Mouse (Mus musculus) frontal cortex, postnatal 36 days (tissue): Measurements from ENCODE around the gene Taf12.
"Not testable (repeated sequence)": the region's sequence is repeated elsewhere in the genome, so short reads cannot be mapped to it uniquely, and the experiment has no call there.

Experiments
- DNase-seq, 2 experiments: peaks; one replicate each; pipeline ENCODE4 v3.0.0; 2022; ENCODE audit warnings: low spot score in 2 of 2

Taf12 gene

DNA sequence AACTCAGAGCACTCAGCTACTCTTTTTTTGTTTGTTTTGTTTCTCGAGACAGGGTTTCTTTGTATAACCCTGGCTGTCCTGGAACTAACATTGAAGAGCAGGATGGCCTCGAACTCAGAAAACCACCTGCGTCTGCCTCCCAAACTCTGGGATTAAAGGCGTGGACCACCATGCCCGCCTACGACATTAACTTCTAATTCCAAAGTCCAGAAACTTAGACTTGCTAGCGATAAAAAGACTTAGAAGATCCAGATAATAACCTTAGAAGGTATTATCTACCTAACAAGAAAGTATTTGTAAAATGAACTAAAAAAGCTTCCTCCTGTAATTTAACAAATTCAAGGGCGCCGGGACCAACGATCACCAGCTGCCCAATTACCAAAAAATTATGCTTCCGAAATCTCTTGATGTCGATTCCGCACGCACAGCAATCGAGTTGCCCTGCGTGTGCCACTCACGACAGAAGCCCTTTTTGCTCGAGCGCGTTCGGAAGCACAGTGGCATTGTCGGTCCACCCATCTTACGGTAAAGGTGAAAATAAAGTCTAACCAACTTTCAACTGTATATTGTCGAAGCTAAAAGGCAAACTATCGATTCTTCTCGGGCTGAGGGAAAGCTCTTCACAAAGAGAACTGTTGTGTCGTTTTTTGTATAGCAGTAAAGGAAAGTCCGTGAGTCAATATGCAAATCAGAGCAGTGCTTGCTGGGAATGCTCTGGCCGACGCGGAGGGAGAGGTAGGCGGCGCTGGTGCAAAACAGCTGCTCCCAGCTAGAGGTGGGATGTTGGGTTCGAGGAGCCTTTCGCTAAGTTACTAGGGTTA is 4.2 kb upstream of the Taf12 start:
- peak; percentile 82 to 87 for DNase-seq

GRCm38 (mm10) chr4:132273166-132273565 is 1.0 kb upstream of the Taf12 start:
- no peak for DNase-seq

- no peak for DNase-seq
Observed at GRCm38 (mm10) chr4:132275949-132276348, 1.8 kb downstream of the Taf12 start.

DNA sequence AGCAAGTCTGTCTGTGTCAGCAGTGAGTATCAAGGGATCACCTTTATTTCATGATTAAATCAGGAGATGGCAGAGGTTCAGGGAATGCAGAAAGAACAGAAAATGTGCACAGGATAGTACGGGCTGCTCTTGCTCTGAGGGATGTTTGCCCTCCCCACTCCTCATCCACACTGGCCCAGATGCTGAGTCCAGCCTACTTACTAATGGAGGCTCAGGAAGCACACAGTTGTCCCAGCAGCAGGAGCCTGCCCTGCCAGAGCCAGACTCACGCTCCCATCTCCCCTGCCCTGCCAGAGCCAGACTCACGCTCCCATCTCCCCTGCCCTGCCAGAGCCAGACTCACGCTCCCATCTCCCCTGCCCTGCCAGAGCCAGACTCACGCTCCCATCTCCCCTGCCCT is 14.7 kb downstream of the Taf12 start:
- DNase-seq = not testable (repeated sequence)

GRCm38 (mm10) chr4:132291056-132291455 is 16.9 kb downstream of the Taf12 start:
- no peak for DNase-seq

DNA sequence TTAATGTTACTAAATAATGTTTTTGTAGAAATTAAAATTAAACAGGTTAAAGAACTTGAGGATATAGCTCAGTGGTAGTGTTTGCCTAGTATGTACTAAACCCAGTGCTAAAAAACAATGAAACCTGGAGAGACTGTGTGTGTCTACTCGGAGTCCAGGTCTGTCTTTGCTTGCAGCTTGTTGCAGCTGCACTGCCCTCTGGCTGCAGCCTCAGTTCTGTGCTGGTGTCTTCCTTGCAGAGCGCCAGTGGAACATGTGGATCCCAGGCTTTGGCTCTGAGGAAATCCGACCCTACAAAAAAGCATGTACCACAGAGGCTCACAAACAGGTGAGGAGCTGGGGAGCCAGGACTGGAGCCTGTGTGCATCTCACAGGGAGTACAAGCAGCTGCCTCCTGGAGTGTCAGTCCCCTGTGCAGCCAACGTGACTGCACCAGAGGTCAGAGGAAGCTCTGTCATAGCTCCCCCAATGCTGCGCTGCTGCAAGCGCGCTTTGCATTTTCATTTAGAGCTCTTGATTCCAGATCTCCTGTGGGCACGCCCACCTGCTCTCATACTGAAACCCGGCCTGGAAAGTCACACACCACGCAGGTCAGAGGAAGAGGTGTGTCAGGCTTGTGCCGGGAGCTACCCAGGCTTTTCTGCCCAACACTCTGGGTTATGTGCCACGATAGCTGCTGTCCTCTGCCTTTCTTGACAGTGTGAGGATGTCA is 17.6 kb downstream of the Taf12 start:
- no peak for DNase-seq

DNA sequence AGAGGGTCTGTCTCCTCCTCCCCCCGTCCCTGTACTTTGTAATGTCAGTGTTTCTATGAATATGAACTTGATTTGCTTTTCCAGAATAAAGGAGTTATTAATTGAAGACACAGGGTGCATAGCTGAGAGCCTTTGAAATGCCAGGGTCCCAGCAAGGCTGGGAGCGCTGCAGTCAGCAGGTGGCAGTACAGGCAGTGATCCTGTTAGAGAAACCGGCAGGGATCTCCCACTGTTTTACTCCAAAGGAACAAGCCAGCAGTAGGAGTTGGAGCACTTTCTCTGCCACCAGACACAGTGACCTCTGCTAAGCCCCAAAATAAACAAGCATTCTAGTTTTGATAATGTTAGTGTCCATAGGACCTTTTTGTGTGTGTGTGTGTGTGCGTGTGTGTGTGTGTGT is 18.8 kb downstream of the Taf12 start:
- peak in 1 of 2 experiments; percentile 32 for DNase-seq

DNA sequence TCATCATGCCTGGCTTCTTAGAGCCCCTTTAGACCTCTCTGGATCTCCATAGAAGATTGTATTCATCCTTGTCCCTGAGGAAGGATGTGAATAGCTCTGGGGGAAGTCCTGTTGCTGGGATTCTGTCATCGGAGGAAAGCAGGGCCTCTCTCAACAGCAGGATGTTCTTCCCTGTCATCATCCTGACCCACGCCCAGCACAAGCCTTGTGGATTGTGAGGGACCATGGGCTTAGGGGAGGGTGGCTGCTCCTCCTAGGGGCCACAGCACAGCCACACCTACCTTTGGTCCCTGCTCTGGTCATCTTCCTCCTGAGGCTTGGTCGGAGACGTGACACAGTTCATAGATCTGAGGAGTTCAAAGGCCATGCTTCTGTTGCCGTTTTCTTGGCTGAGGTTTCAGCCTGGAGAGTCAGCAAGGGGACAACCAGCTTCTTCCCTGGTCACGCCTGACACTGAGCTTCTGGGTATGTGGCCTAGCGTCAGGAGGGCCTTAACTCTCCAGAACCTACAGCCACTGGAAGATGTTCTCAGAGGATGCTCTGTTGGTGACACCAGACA is 19.6 kb downstream of the Taf12 start:
- no peak for DNase-seq

DNA sequence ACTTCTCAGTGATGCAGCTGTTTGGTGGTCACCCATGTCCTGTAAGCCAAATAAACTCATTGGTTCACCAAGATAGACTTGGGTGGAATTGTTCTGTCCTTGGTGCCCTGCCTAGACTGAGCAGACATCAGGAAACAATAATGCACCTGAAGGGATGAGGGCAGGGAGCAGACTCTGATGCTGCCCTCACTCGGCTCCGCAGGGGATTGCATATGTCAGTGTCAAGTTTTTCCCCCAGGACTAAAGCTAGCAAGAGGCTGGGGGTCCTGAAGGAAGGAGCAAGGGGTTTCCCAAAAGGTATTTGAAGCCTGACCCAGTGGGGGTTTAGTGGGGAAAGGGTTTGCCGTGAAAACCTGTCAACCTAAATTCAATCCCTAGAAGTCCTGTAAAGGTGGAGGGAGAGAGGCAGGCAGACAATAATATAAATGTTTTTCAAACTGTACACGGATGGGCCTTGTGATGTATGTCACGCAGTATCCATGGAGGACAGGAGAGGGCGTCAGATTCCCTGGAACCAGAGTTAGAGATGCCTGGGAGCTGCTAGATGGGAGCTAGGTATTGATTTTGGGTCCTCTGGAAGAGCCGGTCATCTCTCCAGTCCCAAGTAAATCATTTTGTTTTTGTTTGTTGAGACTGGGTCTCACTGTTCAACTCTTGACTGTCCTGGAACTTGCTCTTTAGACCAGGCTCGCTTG is 21.7 kb downstream of the Taf12 start:
- DNase-seq = no peak

- DNase-seq = no peak
Observed at GRCm38 (mm10) chr4:132299849-132300248, 25.7 kb downstream of the Taf12 start.

GRCm38 (mm10) chr4:132301486-132301885 is 27.3 kb downstream of the Taf12 start:
- no peak for DNase-seq

DNA sequence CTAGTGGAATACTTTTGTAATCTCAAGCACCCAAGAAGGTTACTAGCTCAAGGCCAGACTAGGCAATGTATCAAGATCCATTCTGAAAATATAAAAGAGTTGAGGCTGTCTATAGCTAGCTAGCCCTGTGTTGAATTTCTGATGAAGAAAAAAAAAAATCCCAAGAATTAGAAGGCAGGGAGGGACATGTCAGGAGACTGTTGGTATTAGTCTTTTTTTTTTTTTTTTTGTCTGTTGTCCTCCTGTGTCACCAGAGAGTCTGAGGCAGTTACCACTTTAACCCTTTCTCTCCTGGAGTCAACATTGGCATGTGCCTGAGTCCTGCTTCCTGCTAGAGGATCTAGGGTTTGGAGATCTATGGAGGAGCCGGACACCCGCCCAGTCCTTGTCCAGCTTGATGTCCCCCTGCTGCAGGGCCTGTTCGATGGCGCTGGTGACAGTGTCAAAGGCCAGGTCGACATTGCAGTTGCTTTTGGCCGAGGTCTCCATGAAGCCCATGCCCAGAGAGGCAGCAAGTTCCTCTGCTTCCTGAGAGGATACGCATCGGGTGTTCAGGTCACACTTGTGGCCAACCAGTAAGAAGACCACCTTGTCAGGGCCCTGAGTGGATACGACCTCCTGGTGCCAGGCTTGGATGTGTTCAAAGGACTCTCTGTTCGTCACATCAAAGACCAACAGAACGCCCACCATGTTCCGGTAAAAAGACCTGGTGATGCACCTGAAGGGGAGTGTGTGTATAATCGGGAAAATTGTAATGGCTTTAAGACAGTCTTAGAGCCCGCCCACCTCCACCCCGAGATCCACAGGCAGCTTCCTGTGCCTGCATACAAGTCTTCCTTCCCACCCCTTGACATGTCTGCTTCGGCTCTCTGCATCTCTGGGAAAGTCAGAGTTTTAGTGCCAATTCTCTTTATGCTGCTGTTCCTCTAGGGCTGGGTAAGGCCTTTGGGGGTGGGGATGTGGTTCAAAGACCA is 28.1 kb downstream of the Taf12 start:
- no peak for DNase-seq

- peak; percentile 51 to 73 for DNase-seq
Observed at GRCm38 (mm10) chr4:132302939-132303479, 28.8 kb downstream of the Taf12 start, which contains the start of gene Rab42. TSS of gene Rab42 (minus strand) at chr4:132303385.

GRCm38 (mm10) chr4:132303484-132303883 is 29.3 kb downstream of the Taf12 start:
- not testable (repeated sequence) for DNase-seq

GRCm38 (mm10) chr4:132305276-132305675 is 31.1 kb downstream of the Taf12 start:
- DNase-seq = no peak

- DNase-seq = no peak
Observed at GRCm38 (mm10) chr4:132306004-132306403, 31.8 kb downstream of the Taf12 start.

DNA sequence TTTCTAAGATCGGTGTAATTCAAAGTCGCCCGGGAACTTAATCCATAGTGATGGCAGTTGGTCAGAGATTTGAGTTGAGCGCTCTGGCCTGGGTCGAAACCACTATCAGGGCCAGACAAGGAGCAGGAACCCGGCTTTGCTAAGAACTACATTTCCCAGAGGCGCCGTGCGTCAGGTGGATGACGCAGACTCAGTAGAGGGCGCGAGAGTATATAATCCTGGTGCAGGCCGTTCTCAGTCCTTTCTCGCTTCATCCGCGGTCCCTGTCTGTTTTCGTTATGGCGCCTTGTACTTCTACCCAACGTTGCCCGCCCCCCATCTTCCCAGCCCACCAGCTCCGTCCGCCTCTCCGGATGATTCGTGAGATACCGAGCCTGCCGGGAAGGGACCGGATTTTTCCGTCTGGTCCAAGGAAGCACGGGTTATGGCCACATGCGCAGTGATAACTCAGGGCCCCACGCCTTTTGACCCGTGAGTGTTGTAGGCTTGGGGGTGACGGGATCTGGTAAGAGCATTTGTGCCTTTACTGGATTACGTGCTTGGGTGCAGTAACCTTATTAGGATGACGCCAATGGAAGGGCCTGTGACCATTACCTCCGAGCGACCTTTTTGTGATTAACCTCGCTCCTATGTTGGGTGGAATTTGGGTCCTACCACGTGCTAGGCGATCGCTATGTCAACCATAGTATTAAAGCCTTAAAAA is 34.4 kb downstream of the Taf12 start:
- peak; percentile 90 to 93 for DNase-seq

DNA sequence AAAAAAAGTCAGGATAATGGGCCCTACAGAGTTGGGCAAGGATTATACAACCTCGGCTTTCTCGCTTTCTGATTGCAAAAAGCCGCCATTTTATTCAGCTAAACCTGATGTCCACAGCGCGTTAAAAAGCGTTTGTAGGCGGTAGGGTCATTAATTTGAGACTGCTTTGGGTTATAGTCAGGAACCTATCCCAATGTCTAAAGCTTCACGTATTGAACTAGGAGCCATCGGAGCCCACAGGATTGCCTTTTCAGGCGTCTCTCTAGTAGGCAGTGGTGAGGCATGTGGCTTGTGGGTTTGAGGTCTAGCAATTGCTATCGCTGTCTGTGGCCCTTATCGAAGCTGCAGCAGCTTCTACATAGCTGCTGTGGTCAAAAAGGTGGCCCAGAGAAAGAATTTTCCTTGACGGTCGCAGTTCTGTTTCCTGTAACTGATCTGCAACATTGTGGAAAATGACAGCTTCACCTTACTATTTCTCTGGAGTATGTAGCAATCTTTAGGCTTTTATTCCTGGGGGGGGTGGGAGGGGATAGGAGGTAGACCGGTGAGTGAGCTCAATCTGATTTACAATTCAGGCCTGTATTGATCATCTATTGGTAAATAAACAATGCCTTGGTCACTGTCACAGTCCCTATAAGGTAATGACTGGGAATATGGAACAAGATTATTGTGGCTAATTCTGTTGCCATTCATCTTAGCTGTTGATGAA is 35.1 kb downstream of the Taf12 start:
- peak in 1 of 2 experiments; percentile 40 for DNase-seq

- peak in 1 of 2 experiments; percentile 54 for DNase-seq
Observed at GRCm38 (mm10) chr4:132309849-132310472, 35.8 kb downstream of the Taf12 start.
